Mouse (Mus musculus): ENCODE results near the gene Traip. TPM values are rescaled to one million over a fixed set of nuclear protein-coding genes. Genes with fewer than 3 reads are reported as not detected.

Traip gene
- polyA plus RNA-seq (2012; rRNA removed) = 6.3 and 8.5 TPM in 2 replicates

GRCm38 (mm10) chr9:107949922-107950235 is at the start of gene Traip:
TSS of gene Traip (plus strand) at chr9:107950136.

DNA sequence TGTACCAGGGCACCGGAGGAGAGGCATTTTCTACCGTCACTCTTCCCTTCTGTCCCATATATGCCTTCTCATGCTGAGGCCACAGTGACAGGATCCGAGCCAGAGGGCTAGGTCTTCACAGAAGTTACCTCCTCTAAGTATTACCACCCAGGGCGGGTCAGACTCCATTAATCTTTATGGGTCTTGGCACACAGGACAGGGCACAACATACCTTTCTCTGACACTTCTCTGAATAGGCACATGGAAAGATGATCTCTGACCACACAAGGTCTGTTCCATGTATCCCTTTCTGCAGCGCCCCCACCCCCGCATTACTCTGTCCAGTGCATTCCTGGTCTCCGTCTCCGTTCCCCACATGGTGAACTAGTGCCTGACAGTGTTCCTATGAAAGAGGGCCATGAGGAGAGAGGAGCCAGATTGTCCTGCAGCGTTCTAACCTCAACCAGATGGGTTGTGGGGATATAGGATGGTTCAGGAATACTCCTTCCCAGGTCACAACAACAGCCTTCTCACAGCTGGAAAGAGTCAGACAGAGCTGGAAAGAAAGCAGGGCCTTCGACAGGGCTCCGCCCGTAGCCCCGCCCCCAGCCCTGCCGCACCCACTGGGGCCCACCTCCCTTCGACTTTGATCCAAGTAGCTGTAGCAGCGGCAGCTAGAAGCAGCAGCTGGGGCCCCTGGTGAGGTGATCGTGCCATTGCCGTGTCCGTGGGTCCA is 43.5 kb upstream of the Traip start, which contains the start of gene Mst1r:
Mst1r (plus strand) TSS at position 622 of the 715 bp plus-strand sequence.

GRCm38 (mm10) chr9:107928169-107928568 is 21.8 kb upstream of the Traip start, which contains the start of gene Actl11:
TSS of gene Actl11 (plus strand) at chr9:107928469.

GRCm38 (mm10) chr9:107935374-107935773 is 14.6 kb upstream of the Traip start, which contains the start of gene Camkv:
TSS of gene Camkv (plus strand) at chr9:107935674.

DNA sequence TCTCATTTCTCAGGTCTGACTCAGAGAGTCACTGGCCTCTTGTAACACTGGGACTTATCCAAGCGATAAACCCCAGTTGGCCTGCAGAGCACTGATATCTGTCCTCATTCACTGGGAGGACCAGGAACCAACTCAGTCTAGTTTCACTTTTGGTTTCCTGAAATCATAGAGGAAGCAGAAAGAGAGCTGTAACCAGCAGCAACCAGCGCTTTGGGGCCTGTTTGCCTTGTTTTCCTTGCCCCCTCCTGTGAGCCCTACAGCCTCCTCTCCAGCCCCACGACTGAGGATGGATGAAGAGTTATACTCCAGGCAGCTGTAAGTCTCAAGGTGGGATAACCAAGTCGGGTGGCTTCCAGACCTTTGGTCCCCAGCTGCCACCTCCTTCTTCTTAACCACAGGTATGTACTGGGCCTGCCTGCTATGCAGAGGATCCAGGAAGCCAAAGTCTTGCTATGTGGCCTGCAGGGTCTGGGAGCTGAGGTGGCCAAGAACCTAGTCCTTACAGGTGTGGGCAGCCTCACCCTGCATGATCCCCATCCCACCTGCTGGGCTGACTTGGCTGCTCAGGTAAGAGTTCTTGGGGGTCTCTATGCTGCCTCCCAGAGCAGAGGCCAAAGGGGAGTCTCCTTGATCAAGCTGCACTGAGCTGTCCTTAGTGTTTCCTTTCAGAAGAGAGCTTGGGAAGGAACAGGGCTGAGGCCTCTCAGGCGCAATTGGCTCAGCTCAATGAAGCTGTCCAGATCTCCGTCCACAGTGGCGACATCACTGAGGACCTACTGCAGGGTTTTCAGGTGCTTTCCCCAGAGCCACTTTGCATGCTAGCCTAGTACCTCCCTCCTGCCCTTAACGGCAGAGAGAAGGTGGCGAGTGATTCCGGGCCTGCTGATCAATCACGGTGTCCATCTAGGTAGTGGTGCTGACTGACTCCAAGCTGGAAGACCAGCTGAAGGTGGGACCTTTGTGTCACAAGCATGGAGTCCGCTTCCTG is 25.8 kb downstream of the Traip start, which contains the start of gene Uba7:
Uba7 (plus strand) TSS at position 107 of the 988 bp plus-strand sequence.

DNA sequence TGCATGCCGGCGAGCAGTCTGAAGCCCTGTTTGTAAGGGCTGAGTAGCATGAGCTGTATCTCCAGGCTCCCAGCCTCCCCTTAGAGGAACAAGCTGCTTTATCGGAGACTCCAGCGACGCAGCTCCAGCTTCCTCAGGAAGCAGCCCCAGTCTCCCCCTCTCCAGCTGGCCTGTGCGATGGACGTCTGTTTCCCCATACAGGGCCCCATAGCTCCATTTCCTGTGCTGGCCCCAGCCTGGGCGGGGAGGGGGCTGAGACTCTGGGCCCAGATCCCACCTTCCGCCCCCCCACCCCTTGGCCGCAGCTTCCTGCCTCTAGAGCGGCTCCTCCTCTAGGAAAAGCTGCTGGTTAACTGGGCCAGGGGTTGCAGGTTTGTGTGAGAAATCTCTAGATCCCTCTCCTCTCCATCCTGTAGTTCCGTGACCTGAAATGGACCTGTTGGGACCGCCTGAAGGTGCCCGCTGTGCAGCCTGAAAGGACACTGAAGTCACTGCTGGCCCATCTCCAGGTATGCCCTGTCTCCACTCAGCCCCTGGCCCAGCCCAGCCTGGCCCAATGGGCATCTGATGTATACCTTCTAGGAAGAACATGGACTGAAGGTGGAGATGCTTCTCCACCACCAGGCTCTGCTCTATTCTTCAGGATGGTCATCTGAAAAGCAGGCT is 32.9 kb downstream of the Traip start, which contains the start of gene Gm20661:
Gm20661 (plus strand) TSS at position 378 of the 666 bp plus-strand sequence.

DNA sequence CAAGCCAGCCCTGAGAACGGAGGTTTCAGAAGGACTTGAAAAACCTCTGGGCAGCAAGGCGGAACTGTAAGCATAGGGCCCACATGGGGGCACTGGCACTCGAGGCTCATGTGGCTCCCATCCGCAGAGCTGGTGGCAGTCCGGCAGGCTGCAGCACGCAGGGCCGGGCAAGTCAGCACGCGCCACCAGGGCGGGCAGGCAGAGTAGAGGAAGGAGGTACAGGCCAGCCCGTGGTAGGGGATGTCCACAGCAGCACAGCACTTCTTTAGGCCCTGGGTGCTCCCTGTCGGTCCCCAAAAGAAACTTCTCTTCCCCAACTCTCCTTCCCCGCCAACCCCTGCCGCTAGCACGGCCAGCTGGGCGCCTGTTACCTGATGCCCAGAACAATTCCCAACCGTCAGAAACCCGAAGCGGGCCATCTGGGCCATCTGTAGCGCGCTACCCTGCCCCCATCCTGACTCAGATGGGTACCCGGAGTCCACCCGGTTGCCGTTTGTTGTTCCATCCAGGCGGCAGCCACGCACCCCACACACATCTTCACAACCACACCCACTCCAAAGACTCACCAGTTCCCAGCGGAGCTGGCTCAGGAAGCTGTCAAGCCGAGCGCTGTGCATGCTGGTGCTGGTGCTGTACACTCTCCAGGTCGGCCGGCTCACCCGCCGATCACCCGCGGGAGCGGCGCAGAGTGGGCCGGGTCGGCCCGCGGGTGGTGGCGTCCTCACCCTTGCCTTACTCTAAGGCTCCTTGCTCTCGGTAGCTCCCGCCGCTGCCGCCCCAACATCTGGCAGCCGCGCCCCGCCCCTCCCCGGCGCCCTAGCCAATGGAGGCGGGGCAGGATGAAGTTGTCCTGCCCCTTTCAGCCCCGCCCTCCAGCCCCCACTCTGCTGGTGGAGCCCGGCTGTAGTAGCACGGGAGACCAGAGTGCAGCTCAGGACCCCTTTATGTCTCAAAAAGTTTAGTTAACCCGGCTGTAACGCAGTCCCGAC is 35.5 kb downstream of the Traip start, which contains the start of gene Inka1:
Inka1 (minus strand) TSS at position 749 of the 989 bp plus-strand sequence.

DNA sequence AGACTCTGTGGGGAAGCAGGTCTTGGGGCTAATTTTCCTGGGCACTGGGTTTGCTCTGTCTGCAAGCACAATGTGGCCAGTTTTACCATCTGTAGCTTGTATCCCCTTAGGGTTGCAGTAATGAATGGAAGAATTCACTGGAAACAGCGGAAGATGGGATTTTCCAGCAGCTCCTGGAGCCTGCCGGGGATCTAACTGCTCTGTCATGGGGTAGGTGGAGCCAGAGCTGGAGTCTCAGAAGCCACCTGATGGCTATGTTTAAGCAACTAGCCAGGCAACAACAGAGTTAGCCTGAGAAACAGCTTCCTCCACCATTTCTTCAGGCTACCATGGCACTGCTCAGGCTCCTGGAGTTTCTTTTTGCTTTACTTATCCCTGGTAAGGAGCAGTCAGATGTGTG is 42.3 kb downstream of the Traip start, which contains the start of gene Cdhr4:
Cdhr4 (plus strand) TSS at position 301 of the 400 bp plus-strand sequence.

DNA sequence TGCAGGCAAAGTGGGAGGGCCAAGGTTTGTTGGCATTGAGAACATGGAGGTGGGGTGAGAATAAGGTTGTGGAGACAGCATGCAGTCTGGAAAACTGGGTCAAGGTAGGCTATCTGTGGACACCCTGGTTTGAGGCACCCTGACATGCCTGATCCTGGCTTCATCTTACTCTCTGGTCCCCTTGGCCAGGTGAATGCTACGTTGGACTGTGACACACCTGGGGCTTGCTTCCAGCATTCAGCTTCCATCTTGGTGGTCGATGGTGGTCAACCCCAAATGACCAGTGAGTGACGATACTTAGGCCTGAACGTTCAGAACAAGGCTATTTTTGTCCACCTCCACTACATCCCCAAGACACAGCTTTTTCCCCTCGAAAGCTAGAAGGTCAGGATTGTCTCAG is 46.1 kb downstream of the Traip start, which contains the start of gene Gm20662:
Gm20662 (plus strand) TSS at position 301 of the 400 bp plus-strand sequence.

DNA sequence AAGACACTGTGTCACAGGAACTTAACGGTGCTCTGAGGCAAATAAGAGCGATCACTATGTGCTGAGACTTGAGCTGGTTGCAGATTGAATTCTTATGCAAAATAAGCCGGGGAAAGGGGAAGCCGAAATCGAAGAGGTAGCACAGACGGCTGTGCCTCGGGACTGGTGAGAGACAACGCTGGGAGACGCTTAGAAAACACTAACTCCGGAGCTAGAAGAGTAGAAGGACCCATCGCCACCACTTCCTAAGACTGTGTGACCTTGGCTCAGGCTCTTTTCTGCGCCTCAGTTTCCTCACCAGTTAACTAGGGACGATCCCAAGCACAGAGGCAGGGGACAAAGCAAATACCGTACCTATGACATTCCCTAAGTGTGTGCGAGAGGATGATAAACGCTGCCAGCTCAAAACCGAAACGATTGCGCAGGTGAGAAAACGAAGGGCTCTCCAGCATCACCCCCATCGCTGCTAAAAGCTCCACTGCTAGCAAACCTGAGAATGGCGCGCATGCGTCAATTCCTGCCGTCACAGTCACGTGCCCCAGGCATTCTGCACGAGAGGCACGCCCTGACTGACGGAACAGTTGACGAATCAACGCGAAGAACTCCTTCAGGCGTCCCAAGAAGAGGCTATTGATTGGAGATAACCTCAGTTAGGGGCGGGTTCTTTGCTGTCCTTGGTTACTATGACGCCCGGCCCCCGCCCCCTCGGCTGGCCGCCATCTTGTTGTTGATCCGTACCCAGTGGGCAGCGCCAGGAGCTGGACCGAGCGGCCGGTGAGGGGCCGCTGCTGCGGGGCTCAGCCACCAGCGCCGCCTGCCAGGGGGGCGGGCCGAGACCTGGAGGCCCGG is 52.2 kb downstream of the Traip start, which contains the start of gene Ip6k1:
Ip6k1 (plus strand) TSS at position 580 of the 849 bp plus-strand sequence.

Other genes starting within 250 kb of the Traip start
- gene Sema3f, start 239.7 kb upstream of the Traip start, polyA plus RNA-seq (2012; rRNA removed) = 2.7 and 2.8 TPM in 2 replicates
- gene Rbm5, start 179.1 kb upstream of the Traip start, polyA plus RNA-seq (2012; rRNA removed) = 38.0 and 39.9 TPM in 2 replicates
- 21.5 and 22.3 TPM in 2 replicates for gene Rbm6, start 76.9 kb upstream of the Traip start, polyA plus RNA-seq (2012; rRNA removed)
- gene Mon1a, start 62.0 kb upstream of the Traip start, polyA plus RNA-seq (2012; rRNA removed) = 3.8 and 3.9 TPM in 2 replicates
- 0.98 and 1.0 TPM in 2 replicates for gene Mst1r, start 43.3 kb upstream of the Traip start, polyA plus RNA-seq (2012; rRNA removed)
- not detected in 2 replicates for gene Actl11, start 21.7 kb upstream of the Traip start, polyA plus RNA-seq (2012; rRNA removed)
- gene Camkv, start 14.5 kb upstream of the Traip start, polyA plus RNA-seq (2012; rRNA removed) = 0.10 and 0.13 TPM in 2 replicates
- gene Uba7, start 25.4 kb downstream of the Traip start, polyA plus RNA-seq (2012; rRNA removed) = 73.2 and 97.2 TPM in 2 replicates
- 0.65 and 0.71 TPM in 2 replicates for gene Gm20661, start 32.9 kb downstream of the Traip start, polyA plus RNA-seq (2012; rRNA removed)
- gene Inka1, start 35.7 kb downstream of the Traip start, polyA plus RNA-seq (2012; rRNA removed) = 27.4 and 29.9 TPM in 2 replicates
- 2.4 and 3.3 TPM in 2 replicates for gene Cdhr4, start 42.4 kb downstream of the Traip start, polyA plus RNA-seq (2012; rRNA removed)
- 0.58 and 0.95 TPM in 2 replicates for gene Gm20662, start 46.2 kb downstream of the Traip start, polyA plus RNA-seq (2012; rRNA removed)
- gene Ip6k1, start 52.4 kb downstream of the Traip start, polyA plus RNA-seq (2012; rRNA removed) = 27.1 and 30.8 TPM in 2 replicates
- gene Gmppb, start 99.1 kb downstream of the Traip start, polyA plus RNA-seq (2012; rRNA removed) = 8.2 and 9.5 TPM in 2 replicates
- 0.42 and 0.55 TPM in 2 replicates for gene Amigo3, start 103.0 kb downstream of the Traip start, polyA plus RNA-seq (2012; rRNA removed)
- gene Mst1, start 130.3 kb downstream of the Traip start, polyA plus RNA-seq (2012; rRNA removed) = 17.8 and 19.6 TPM in 2 replicates
- 105 and 129 TPM in 2 replicates for gene Rnf123, start 133.2 kb downstream of the Traip start, polyA plus RNA-seq (2012; rRNA removed)
- 116 and 139 TPM in 2 replicates for gene Apeh, start 144.5 kb downstream of the Traip start, polyA plus RNA-seq (2012; rRNA removed)
- 0.86 and 0.89 TPM in 2 replicates for gene Bsn, start 240.2 kb downstream of the Traip start, polyA plus RNA-seq (2012; rRNA removed)

All from liver, embryonic 14 days (tissue).